Mouse (Mus musculus): Measurements from ENCODE around the gene Mfsd4b3.
A peak's percentile ranks its signal among the peaks of the same experiment; 100 is the strongest.
"Not testable (repeated sequence)": the region's sequence is repeated elsewhere in the genome, so short reads cannot be mapped to it uniquely, and the experiment has no call there.

The Mfsd4b3 gene

GRCm38 (mm10) chr10:39924556-39924955 lies 35.4 kb downstream of the Mfsd4b3 start:
- DNase-seq (ENCODE audit: low spot score) = not testable (repeated sequence)

- no peak for DNase-seq (ENCODE audit: low spot score)
Measured at GRCm38 (mm10) chr10:39912616-39913015, 47.3 kb downstream of the Mfsd4b3 start.

- DNase-seq (ENCODE audit: low spot score) = no peak
Measured at GRCm38 (mm10) chr10:39908768-39909441, 51.0 kb downstream of the Mfsd4b3 start.

GRCm38 (mm10) chr10:39906799-39907658 lies 52.9 kb downstream of the Mfsd4b3 start:
- no peak for DNase-seq (ENCODE audit: low spot score)

GRCm38 (mm10) chr10:39904191-39904590 lies 55.8 kb downstream of the Mfsd4b3 start:
- no peak for DNase-seq (ENCODE audit: low spot score)

GRCm38 (mm10) chr10:39898874-39899371 lies 61.0 kb downstream of the Mfsd4b3 start, which contains the start of gene Mfsd4b4:
TSS of gene Mfsd4b4 (minus strand) at chr10:39899238.
- DNase-seq (ENCODE audit: low spot score) = peak; percentile 42
